Mouse (Mus musculus) ES-E14 (cell line): ENCODE measurements around the gene Myh6. TPM values are rescaled to one million over a fixed set of nuclear protein-coding genes. Genes with fewer than 3 reads are reported as not detected.

ENCODE experiments used
- DNase-seq: peaks from one replicate; pipeline ENCODE4 v3.0.0-alpha.2; 2013; ENCODE audit warnings: low read depth, low spot score
- H3K27ac ChIP-seq: 2 replicates; pipeline ENCODE4 v1.5.1; 2012; ENCODE audit warnings: low read depth, mild to moderate bottlenecking, low read length, moderate library complexity, mixed read lengths; ENCODE audit not compliant: poor library complexity, insufficient read depth, severe bottlenecking
- H3K36me3 ChIP-seq: 2 replicates; pipeline ENCODE4 v1.6.1; 2012; ENCODE audit warnings: mild to moderate bottlenecking, low read length, moderate library complexity, mixed read lengths; ENCODE audit not compliant: control insufficient read depth, poor library complexity, insufficient read depth, severe bottlenecking
- H3K4me1 ChIP-seq, 2 experiments: fragments of 150-350 bp in 1 of 2; sonication (generic) in 1 of 2; 2 replicates each; pipeline ENCODE4 v1.6.1; 2012; ENCODE audit warnings: low read length in 2 of 2, mild to moderate bottlenecking in 1 of 2, mixed read lengths in 1 of 2; ENCODE audit not compliant: control insufficient read depth in 2 of 2, insufficient read depth in 2 of 2, poor library complexity in 1 of 2
- H3K4me3 ChIP-seq, 2 experiments: fragments of 150-350 bp in 1 of 2; sonication (generic) in 1 of 2; 2 replicates each; pipeline ENCODE4 v1.5.1; 2012; ENCODE audit warnings: low read length in 2 of 2, low read depth in 1 of 2, mild to moderate bottlenecking in 1 of 2, mixed read lengths in 1 of 2; ENCODE audit not compliant: insufficient read depth in 1 of 2, poor library complexity in 1 of 2, severe bottlenecking in 1 of 2
- H3K9ac ChIP-seq: 2 replicates; pipeline ENCODE4 v1.6.1; 2012; ENCODE audit warnings: low read depth, mild to moderate bottlenecking, low read length, mixed read lengths; ENCODE audit not compliant: poor library complexity, insufficient read depth, severe bottlenecking
- H3K9me3 ChIP-seq: fragments of 150-350 bp; sonication (generic); 2 replicates; pipeline ENCODE4 v1.6.1; 2012; ENCODE audit warnings: low read depth, mild to moderate bottlenecking, low read length; ENCODE audit not compliant: control insufficient read depth, insufficient read depth
- CHD2 ChIP-seq: IDR thresholded peaks from 2 replicates; pipeline ENCODE4 v1.6.1; 2014; ENCODE audit warnings: mild to moderate bottlenecking, low read depth, low read length, inconsistent platforms
- HCFC1 ChIP-seq: IDR thresholded peaks from 2 replicates; pipeline ENCODE4 v1.6.1; 2012; ENCODE audit warnings: low read length, inconsistent platforms, borderline replicate concordance; ENCODE audit not compliant: insufficient read depth
- MAFK ChIP-seq: IDR thresholded peaks from 2 replicates; pipeline ENCODE4 v1.6.1; 2014; ENCODE audit warnings: mild to moderate bottlenecking, low read depth, low read length, inconsistent platforms; ENCODE audit not compliant: insufficient read depth
- ZC3H11A ChIP-seq: IDR thresholded peaks from 2 replicates; pipeline ENCODE4 v1.6.1; 2012; ENCODE audit warnings: low read depth, mild to moderate bottlenecking, inconsistent platforms, low read length, borderline replicate concordance
- ZNF384 ChIP-seq: IDR thresholded peaks from 2 replicates; pipeline ENCODE4 v1.6.1; 2012; ENCODE audit warnings: low read depth, low read length, inconsistent platforms
- in situ Hi-C, 2 experiments: fragments of 600-800 bp; cut with MboI; formaldehyde crosslinking; loops; one replicate each; pipeline ENCODE4 v1.15.1; 2025; ENCODE audit warnings: low sequenced_read_pairs in 2 of 2, inconsistent platforms in 1 of 2; ENCODE audit not compliant: unreplicated experiment in 2 of 2
- total RNA-seq: library from RNA; depleted of rRNA; stranded (reverse); fragments of 300-350 nt; gene quantifications from 2 replicates; pipeline ENCODE4 v1.2.3, GENCODE M21; 2012

The Myh6 gene
- total RNA-seq, 1 experiment: 7.1 TPM

DNA sequence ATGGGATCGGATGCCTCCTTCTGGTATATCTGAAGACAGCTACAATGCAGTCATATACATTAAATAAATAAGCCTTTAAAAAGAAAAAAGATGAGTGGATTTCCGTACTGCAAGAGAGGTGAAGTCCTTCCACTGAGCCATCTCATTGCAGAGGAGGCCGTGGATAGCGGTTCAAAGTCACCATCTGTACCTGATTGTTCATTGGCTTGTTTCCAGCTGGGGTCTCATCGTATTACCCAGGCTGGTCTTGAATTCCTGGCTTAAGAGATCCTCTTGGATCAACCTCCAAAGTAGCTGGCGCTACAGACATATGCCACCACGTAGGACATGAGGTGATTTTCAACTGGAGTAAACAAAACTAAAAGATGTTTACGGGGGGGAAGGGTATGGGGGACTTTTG is 39.2 kb upstream of the Myh6 start:
- H3K4me3 ChIP-seq: no peak overlapping the region
- peaks cover 0 to 17% of the 10 kb centered on the region in 2 experiments; a peak in 1 of 4 replicates for H3K4me1 ChIP-seq
- no peak for DNase-seq
- H3K9me3 ChIP-seq: no peaks in the 10 kb centered on the region
- TF ChIP-seq HCFC1 (no peak), MAFK (no peak), ZNF384 (no peak), CHD2 (no peak), ZC3H11A (no peak)
- no peak overlapping the region for H3K27ac ChIP-seq
- no peaks in the 10 kb centered on the region for H3K36me3 ChIP-seq
- no peak overlapping the region for H3K9ac ChIP-seq
- in situ Hi-C loops: no loop called here

DNA sequence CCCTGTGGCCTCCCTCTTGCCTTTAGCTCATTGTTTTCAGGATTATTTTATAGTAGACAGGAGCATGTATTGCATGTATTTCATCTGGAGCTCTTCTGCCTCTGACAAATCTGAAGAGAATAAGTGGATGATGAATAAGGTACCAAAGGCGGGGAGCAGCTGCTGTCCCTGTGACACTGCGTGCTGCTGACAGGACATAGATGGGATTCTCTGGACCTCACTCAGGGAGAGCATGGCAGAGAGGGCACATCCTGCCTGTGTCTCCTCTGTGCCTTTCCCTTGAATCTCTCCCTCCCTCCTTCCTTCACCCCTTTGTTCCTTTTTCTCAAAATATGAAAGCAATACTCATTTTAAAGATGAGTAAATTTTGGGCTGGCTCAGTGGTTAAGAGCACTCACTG is 38.8 kb upstream of the Myh6 start:
- no peaks in the 10 kb centered on the region for H3K9me3 ChIP-seq
- TF ChIP-seq ZC3H11A (no peak), CHD2 (no peak), MAFK (no peak), ZNF384 (no peak), HCFC1 (no peak)
- H3K9ac ChIP-seq: no peak overlapping the region
- in situ Hi-C loops: no loop called here
- DNase-seq: no peak
- H3K4me1 ChIP-seq: peaks cover 0 to 17% of the 10 kb centered on the region in 2 experiments; a peak in 1 of 4 replicates
- no peaks in the 10 kb centered on the region for H3K36me3 ChIP-seq
- H3K4me3 ChIP-seq: no peak overlapping the region
- no peak overlapping the region for H3K27ac ChIP-seq

DNA sequence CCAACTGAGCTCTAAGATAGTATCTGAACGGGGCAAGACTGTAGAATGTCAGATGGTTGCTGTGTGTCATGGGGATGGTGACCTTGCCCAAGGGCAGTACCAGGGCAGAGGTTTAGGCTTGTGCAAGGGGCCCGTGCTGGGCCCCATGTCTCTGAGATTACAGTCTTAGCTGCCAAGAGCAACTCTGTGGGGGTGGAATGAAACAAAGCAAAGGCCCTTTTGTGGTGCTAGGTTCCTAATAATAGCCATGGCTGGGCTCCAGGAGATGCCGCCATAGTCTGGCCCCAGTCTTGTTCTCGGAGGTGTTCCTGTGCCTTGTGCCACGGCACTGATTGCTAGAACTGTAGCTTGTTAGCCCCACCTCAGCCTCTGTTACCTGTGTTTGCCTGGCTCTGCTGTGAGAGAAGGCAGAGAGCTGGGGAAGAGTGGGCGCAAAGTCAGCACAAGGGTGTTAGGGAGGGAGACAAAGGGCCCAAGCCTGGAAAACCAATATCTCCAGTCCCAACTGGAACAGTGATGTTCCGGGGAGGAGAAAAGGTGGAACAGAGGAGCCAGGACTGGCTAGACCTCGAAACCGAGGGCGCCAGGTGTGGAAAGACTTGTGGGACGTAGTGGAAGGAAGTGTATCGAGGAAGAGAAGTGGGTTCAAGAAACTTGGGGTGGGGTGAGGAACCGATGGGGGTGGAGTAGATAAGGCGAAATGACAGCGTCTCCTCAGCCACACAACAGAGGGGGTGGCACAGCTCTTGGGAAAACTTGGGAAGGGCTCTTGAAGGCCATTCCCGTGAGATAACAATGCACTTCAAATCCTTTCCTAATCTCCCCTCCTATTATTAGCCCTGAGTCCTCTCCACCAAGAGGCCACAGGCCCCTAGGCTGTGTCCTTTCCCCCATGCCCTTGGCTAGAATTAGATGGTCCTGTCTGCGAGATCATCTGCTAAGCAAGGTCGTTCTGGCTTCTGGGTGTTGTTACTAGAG is 37.4 kb upstream of the Myh6 start:
- in situ Hi-C loops: no loop called here

DNA sequence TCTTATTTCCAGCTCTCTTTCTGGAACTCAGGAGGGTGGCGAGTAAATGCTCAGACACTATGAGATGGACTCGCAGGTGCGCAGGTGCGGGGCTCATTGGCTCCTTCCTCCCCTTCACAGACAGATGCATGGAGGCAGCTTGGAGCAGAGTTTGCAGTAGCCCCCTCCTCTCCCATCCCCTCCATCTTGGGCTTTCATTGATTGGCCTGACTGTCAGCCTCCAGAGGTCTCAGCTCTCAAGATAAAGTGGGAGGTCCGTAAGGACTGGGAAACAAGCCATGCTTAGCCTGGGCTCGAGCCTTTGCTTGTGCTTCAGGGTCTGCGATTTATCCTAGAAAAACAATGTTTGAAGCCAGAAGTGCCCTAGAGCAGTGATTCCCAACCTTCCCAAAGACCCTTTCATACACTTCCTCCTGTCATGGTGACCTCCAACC is 36.0 kb upstream of the Myh6 start:
- DNase-seq: no peak
- no peak overlapping the region for H3K27ac ChIP-seq
- H3K4me3 ChIP-seq: no peak overlapping the region
- peaks cover 0 to 17% of the 10 kb centered on the region in 2 experiments; a peak in 1 of 4 replicates for H3K4me1 ChIP-seq
- H3K9me3 ChIP-seq: no peaks in the 10 kb centered on the region
- in situ Hi-C loops: no loop called here
- no peaks in the 10 kb centered on the region for H3K36me3 ChIP-seq
- H3K9ac ChIP-seq: no peak overlapping the region
- no peak for TF ChIP-seq HCFC1
- no peak for TF ChIP-seq MAFK
- TF ChIP-seq CHD2: no peak
- TF ChIP-seq ZC3H11A: no peak
- TF ChIP-seq ZNF384: no peak

More for the DNA sequence above, 37.4 kb upstream of the Myh6 start:
- H3K4me3 ChIP-seq: no peak overlapping the region
- TF ChIP-seq HCFC1 (no peak), ZC3H11A (no peak), CHD2 (no peak), MAFK (no peak), ZNF384 (no peak)
- H3K9me3 ChIP-seq: no peaks in the 10 kb centered on the region
- H3K4me1 ChIP-seq: peaks cover 0 to 17% of the 10 kb centered on the region in 2 experiments; a peak in 1 of 4 replicates
- H3K27ac ChIP-seq: no peak overlapping the region
- no peak for DNase-seq
- H3K36me3 ChIP-seq: no peaks in the 10 kb centered on the region
- H3K9ac ChIP-seq: no peak overlapping the region
